Mouse (Mus musculus): ENCODE measurements around the gene Krt34. TPM values are rescaled to one million over a fixed set of nuclear protein-coding genes. Genes with fewer than 3 reads are reported as not detected.

Gene Krt34
- polyA plus RNA-seq, 2 experiments from 2014 or later, result not detected

DNA sequence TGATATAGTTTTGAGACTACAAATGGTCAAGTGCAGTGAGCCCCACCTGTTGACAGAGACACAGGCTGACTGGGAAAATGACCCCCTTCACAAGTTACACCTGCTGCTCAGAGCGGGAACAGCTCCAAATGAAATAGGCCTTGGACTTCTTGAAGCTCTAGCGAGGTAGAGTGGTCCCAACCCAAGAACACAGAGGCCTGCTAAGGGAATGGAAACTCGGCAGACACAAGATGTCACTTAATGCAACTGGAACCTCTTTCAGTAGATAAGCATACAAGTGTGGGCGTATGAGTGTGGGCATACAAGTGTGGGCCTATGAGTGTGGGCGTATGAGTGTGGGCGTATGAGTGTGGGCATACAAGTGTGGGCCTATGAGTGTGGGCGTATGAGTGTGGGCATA is 42.3 kb downstream of the Krt34 start:
- no peak for ATAC-seq

DNA sequence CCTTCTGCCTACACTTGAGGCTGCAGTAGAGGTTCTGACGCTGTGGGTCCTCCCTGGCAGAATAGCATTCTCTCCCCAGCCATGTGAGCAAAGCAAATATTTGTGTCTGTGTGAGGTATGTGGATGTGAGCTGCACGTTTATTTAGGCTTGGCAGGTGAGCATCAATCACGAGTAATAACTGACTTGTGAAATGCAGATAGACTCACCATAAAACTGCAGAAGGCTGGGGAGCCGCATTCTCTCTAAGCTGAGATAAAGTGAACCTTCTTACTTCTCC is 47.0 kb downstream of the Krt34 start:
- no peak for ATAC-seq

DNA sequence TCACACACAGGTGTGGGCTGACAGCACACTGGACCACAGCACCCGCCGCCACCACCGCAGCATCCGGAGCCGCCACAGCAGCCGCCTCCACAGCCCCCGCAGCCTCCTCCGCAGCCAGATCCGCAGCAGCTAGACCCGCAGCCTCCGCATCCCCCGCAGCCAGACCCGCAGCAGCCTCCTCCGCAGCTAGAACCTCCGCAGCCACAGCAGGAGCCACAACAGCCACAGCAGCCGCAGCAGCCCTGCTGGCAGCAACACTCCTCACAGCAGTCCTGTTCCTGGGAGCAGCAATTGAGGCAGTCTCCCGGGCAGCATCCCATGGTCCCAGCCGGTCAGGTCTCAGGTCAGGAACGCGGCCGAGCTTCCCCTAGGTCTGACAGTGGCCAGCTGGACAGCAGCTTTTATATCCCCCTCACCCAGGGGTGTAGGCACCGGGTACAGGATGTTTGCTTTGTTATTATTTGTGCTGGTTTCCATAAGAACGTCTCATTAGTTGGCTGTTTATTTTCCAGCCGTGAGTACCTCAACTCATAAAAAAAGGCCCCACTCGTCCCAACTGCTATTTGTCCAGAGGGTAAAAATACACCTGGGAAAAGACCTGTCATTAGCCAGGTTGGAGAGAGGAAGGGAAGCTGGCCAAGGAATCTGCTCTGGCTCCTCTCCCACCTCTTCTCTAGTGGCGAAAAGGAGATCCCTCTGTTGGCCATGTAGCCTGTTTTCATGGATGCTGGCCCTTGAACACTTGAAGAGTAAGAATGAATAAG is 47.6 kb downstream of the Krt34 start, which contains the start of gene Krtap17-1:
Krtap17-1 (minus strand) TSS at position 375 of the 764 bp plus-strand sequence.
- no peak for ATAC-seq

- ATAC-seq, result no peak
These were observed 50.8 kb downstream of the Krt34 start for GRCm38 (mm10) chr11:99990571-99990970.

- ATAC-seq, result no peak
These were observed 51.4 kb downstream of the Krt34 start for GRCm38 (mm10) chr11:99989881-99990405.

GRCm38 (mm10) chr11:99988530-99988929 is 52.8 kb downstream of the Krt34 start:
- no peak for ATAC-seq

Other genes with a start within 250 kb of the Krt34 start
- gene Gm11596, start 248.1 kb downstream of the Krt34 start, polyA plus RNA-seq (2017; shearing (Covaris generic)), result not detected
- not detected for gene Gm11569, start 242.6 kb downstream of the Krt34 start, polyA plus RNA-seq (2017; shearing (Covaris generic))
- gene Gm11554, start 237.1 kb downstream of the Krt34 start, polyA plus RNA-seq (2017; shearing (Covaris generic)), result not detected
- not detected for gene Krtap4-13, start 231.7 kb downstream of the Krt34 start, polyA plus RNA-seq (2017; shearing (Covaris generic))
- not detected for gene Gm11564, start 225.9 kb downstream of the Krt34 start, polyA plus RNA-seq (2017; shearing (Covaris generic))
- gene 2300003K06Rik, start 203.5 kb downstream of the Krt34 start, polyA plus RNA-seq (2017; shearing (Covaris generic)), result not detected
- not detected for gene Krtap4-16, start 189.9 kb downstream of the Krt34 start, polyA plus RNA-seq (2017; shearing (Covaris generic))
- gene Gm11568, start 183.6 kb downstream of the Krt34 start, polyA plus RNA-seq (2017; shearing (Covaris generic)), result not detected
- not detected for gene Gm11559, start 177.1 kb downstream of the Krt34 start, polyA plus RNA-seq (2017; shearing (Covaris generic))
- gene Krtap9-1, start 168.2 kb downstream of the Krt34 start, polyA plus RNA-seq (2017; shearing (Covaris generic)), result not detected
- not detected for gene Gm11567, start 162.4 kb downstream of the Krt34 start, polyA plus RNA-seq (2017; shearing (Covaris generic))
- gene Krtap31-1, start 133.6 kb downstream of the Krt34 start, polyA plus RNA-seq (2017; shearing (Covaris generic)), result not detected
- gene Gm11565, start 126.8 kb downstream of the Krt34 start, polyA plus RNA-seq (2017; shearing (Covaris generic)), result not detected
- gene Krtap31-2, start 105.3 kb downstream of the Krt34 start, polyA plus RNA-seq (2017; shearing (Covaris generic)), result not detected
- not detected for gene Krtap9-5, start 93.1 kb downstream of the Krt34 start, polyA plus RNA-seq (2017; shearing (Covaris generic))
- not detected for gene Krtap29-1, start 62.5 kb downstream of the Krt34 start, polyA plus RNA-seq (2017; shearing (Covaris generic))
- not detected for gene Krtap16-1, start 55.0 kb downstream of the Krt34 start, polyA plus RNA-seq (2017; shearing (Covaris generic))
- gene Krtap17-1, start 47.6 kb downstream of the Krt34 start, polyA plus RNA-seq (2017; shearing (Covaris generic)), result not detected
- gene Krt33a, start 25.3 kb downstream of the Krt34 start, polyA plus RNA-seq (2017; shearing (Covaris generic)), result not detected
- not detected for gene Krt33b, start 11.7 kb downstream of the Krt34 start, polyA plus RNA-seq (2017; shearing (Covaris generic))
- gene Krt31, start 9.0 kb upstream of the Krt34 start, polyA plus RNA-seq (2017; shearing (Covaris generic)), result not detected
- not detected for gene Krt32, start 46.7 kb upstream of the Krt34 start, polyA plus RNA-seq (2017; shearing (Covaris generic))
- gene Krt35, start 54.7 kb upstream of the Krt34 start, polyA plus RNA-seq (2017; shearing (Covaris generic)), result not detected
- not detected for gene Krt36, start 64.1 kb upstream of the Krt34 start, polyA plus RNA-seq (2017; shearing (Covaris generic))
- not detected for gene Krt13, start 80.0 kb upstream of the Krt34 start, polyA plus RNA-seq (2017; shearing (Covaris generic))
- not detected for gene Krt15, start 94.4 kb upstream of the Krt34 start, polyA plus RNA-seq (2017; shearing (Covaris generic))
- not detected for gene Krt19, start 107.1 kb upstream of the Krt34 start, polyA plus RNA-seq (2017; shearing (Covaris generic))
- gene Krt9, start 151.7 kb upstream of the Krt34 start, polyA plus RNA-seq (2017; shearing (Covaris generic)), result not detected
- not detected for gene Krt14, start 166.0 kb upstream of the Krt34 start, polyA plus RNA-seq (2017; shearing (Covaris generic))
- not detected for gene Krt16, start 207.3 kb upstream of the Krt34 start, polyA plus RNA-seq (2017; shearing (Covaris generic))
- gene Krt17, start 219.5 kb upstream of the Krt34 start, polyA plus RNA-seq (2017; shearing (Covaris generic)), result 1 to 10 TPM in 1 of 2 experiments, under 1 TPM in 1; 0.99 to 1.1 TPM
- gene Krt42, start 228.3 kb upstream of the Krt34 start, polyA plus RNA-seq (2017; shearing (Covaris generic)), result not detected